In the genomic region with DNA sequence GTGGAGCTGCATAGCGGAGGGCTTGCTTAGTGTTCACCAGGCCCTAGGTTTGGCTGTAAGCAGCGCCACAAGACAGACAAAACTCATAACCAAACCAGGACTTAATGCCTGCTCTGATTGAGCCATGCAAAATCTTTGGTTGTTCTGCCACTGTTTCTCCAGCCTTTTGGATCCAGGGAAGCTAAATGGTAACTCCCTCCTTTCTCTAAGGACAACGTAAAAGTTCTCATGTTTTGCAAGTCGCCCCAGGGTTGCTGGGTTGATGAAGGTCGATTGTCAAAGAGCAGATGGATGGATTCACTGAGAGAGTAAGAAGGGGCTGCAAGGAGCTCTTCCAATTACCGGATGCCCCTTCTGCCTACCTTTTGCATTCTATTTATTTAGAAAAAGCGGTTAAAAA, we compare ENCODE assay signal across 8 mouse cellular contexts. TPM values are rescaled to one million over a fixed set of nuclear protein-coding genes. Genes with fewer than 3 reads are reported as not detected.
DNase-seq lines count a peak whose midpoint lies in the region; ATAC-seq and TF ChIP-seq lines count a peak whose summit lies in the region.

No protein-coding gene starts in this region.

- no peaks in the 10 kb centered on the region for H3K27me3 ChIP-seq in embryonic facial prominence, embryonic 15.5 days
- no peaks in the 10 kb centered on the region for H3K27me3 ChIP-seq in intestine, embryonic 16.5 days (replicated peaks; ENCODE audit: control insufficient read depth, insufficient read depth, low read length)
- no peaks in the 10 kb centered on the region for H3K27me3 ChIP-seq in neural tube, embryonic 14.5 days (ENCODE audit: control insufficient read depth, insufficient read depth, low read length)

- H3K4me1 ChIP-seq in lung, adult 2 months (ENCODE audit: control insufficient read depth, insufficient read depth, low read length), result peaks cover 26% of the 10 kb centered on the region
- H3K4me1 ChIP-seq in embryonic facial prominence, embryonic 15.5 days, result peaks cover 31% of the 10 kb centered on the region
- H3K4me1 ChIP-seq in intestine, embryonic 16.5 days (ENCODE audit: control insufficient read depth, insufficient read depth, low read length), result peaks cover 42% of the 10 kb centered on the region
- peaks cover 30% of the 10 kb centered on the region for H3K4me1 ChIP-seq in neural tube, embryonic 14.5 days (ENCODE audit: control insufficient read depth, insufficient read depth, low read length)

- H3K9me3 ChIP-seq in embryonic facial prominence, embryonic 15.5 days (replicated peaks), result no peaks in the 10 kb centered on the region
- H3K9me3 ChIP-seq in intestine, embryonic 16.5 days (ENCODE audit: control insufficient read depth, low read length), result no peaks in the 10 kb centered on the region
- H3K9me3 ChIP-seq in neural tube, embryonic 14.5 days (ENCODE audit: control insufficient read depth, low read length), result no peaks in the 10 kb centered on the region

- DNase-seq in lung, adult 2 months, result no peak
- DNase-seq in lung, postnatal 36 days, result no peak
- DNase-seq in yolk sac, embryonic 10.5 days (ENCODE audit: low spot score), result no peak
- no peak for DNase-seq in kidney, postnatal 4 days

- peak overlapping the region; percentile 86 for H3K4me3 ChIP-seq in lung, adult 2 months (replicated peaks; ENCODE audit: extremely low read depth, low read depth, low read length)
- H3K4me3 ChIP-seq in embryonic facial prominence, embryonic 15.5 days (replicated peaks), result peak overlapping the region; percentile 72
- peak overlapping the region; percentile 70 for H3K4me3 ChIP-seq in intestine, embryonic 16.5 days (ENCODE audit: low read length)
- H3K4me3 ChIP-seq in neural tube, embryonic 14.5 days (ENCODE audit: low read depth, low read length), result peak overlapping the region; percentile 43

- no peak for TF ChIP-seq CTCF in lung, adult 2 months (IDR thresholded peaks at IDR 0.05; ENCODE audit: insufficient read depth, low read length)

- H3K4me2 ChIP-seq in embryonic facial prominence, embryonic 15.5 days (replicated peaks), result peak overlapping the region; percentile 65
- peak overlapping the region; percentile 68 for H3K4me2 ChIP-seq in intestine, embryonic 16.5 days (ENCODE audit: low read depth, low read length)
- peak overlapping the region; percentile 72 for H3K4me2 ChIP-seq in neural tube, embryonic 14.5 days (ENCODE audit: low read depth, low read length)

- 7% methylated on average over 7 of the region's 7 CpGs for WGBS in lung, adult 2 months
- WGBS in embryonic facial prominence, embryonic 15.5 days, result 12% methylated on average over 7 of the region's 7 CpGs
- 11% methylated on average over 7 of the region's 7 CpGs for WGBS in intestine, embryonic 16.5 days
- WGBS in neural tube, embryonic 14.5 days, result 12% methylated on average over 7 of the region's 7 CpGs

- TF ChIP-seq POLR2A in lung, adult 2 months (IDR thresholded peaks at IDR 0.05; ENCODE audit: borderline replicate concordance, extremely low read depth, low read depth, low read length), result no peak

- H3K36me3 ChIP-seq in embryonic facial prominence, embryonic 15.5 days, result no peaks in the 10 kb centered on the region
- no peaks in the 10 kb centered on the region for H3K36me3 ChIP-seq in intestine, embryonic 16.5 days (ENCODE audit: control insufficient read depth, insufficient read depth, low read length)
- no peaks in the 10 kb centered on the region for H3K36me3 ChIP-seq in neural tube, embryonic 14.5 days (ENCODE audit: control insufficient read depth, insufficient read depth, low read length)

- H3K27ac ChIP-seq in embryonic facial prominence, embryonic 15.5 days (replicated peaks), result 0 out of 2 replicates have a peak overlapping the region, but pooled peaks have one; percentile 18
- H3K27ac ChIP-seq in intestine, embryonic 16.5 days (ENCODE audit: low read length), result no peak overlapping the region
- peak overlapping the region; percentile 55; the same call in 1 of the 2 replicates for H3K27ac ChIP-seq in neural tube, embryonic 14.5 days (ENCODE audit: low read depth, low read length)

- no peak for ATAC-seq in embryonic facial prominence, embryonic 15.5 days (ENCODE audit: insufficient number of reproducible peaks, low FRiP score, low TSS enrichment, low read depth)
- no peak for ATAC-seq in intestine, embryonic 16.5 days
- no peak for ATAC-seq in neural tube, embryonic 14.5 days (ENCODE audit: low read depth)
- ATAC-seq in activated CD4-positive, CD25-positive, alpha-beta regulatory T cell, adult 4 months, result no peak

- peak overlapping the region; percentile 23 for H3K9ac ChIP-seq in embryonic facial prominence, embryonic 15.5 days
- H3K9ac ChIP-seq in intestine, embryonic 16.5 days (ENCODE audit: low read depth, low read length), result peak overlapping the region; percentile 78
- H3K9ac ChIP-seq in neural tube, embryonic 14.5 days (replicated peaks; ENCODE audit: low read depth, low read length), result peak overlapping the region; percentile 50

RNA-seq across cellular contexts. Expression of a gene that starts 3.8 kb away (rescaled TPM):
- polyA plus RNA-seq in lung, adult 2 months (2012; rRNA removed), result 90.2 and 103 TPM in 2 replicates
- 8.3 and 10.2 TPM in 2 replicates for polyA plus RNA-seq in embryonic facial prominence, embryonic 15.5 days (2015; fragmentation: Nextera tagmentation; extraction: Ambion mirVana)
- 9.1 and 11.8 TPM in 2 replicates for polyA plus RNA-seq in intestine, embryonic 16.5 days (2015; fragmentation: Nextera tagmentation; extraction: Ambion mirVana)
- polyA plus RNA-seq in neural tube, embryonic 14.5 days (2014; fragmentation: Nextera tagmentation; extraction: Ambion mirVana), result 3.5 and 6.5 TPM in 2 replicates
- 10 to 100 TPM in 1 of 2 experiments, 1 to 10 TPM in 1; 8.5 to 10.7 TPM for polyA plus RNA-seq in activated CD4-positive, CD25-positive, alpha-beta regulatory T cell, adult 4 months (2017; shearing (Covaris generic))

RNA-seq across cellular contexts. Expression of a gene that starts 17.9 kb away (rescaled TPM):
- 41.1 and 48.0 TPM in 2 replicates for polyA plus RNA-seq in lung, adult 2 months (2012; rRNA removed)
- polyA plus RNA-seq in embryonic facial prominence, embryonic 15.5 days (2015; fragmentation: Nextera tagmentation; extraction: Ambion mirVana), result 1.9 and 4.3 TPM in 2 replicates
- polyA plus RNA-seq in intestine, embryonic 16.5 days (2015; fragmentation: Nextera tagmentation; extraction: Ambion mirVana), result 0.18 and 0.43 TPM in 2 replicates
- 0.49 and 0.66 TPM in 2 replicates for polyA plus RNA-seq in neural tube, embryonic 14.5 days (2014; fragmentation: Nextera tagmentation; extraction: Ambion mirVana)
- not detected for polyA plus RNA-seq in activated CD4-positive, CD25-positive, alpha-beta regulatory T cell, adult 4 months (2017; shearing (Covaris generic))

RNA-seq across cellular contexts. Expression of a gene that starts 25.2 kb away (rescaled TPM):
- 0.53 and 1,347 TPM in 2 replicates for polyA plus RNA-seq in lung, adult 2 months (2012; rRNA removed)
- polyA plus RNA-seq in embryonic facial prominence, embryonic 15.5 days (2015; fragmentation: Nextera tagmentation; extraction: Ambion mirVana), result 382 and 413 TPM in 2 replicates
- 0.69 and 1.1 TPM in 2 replicates for polyA plus RNA-seq in intestine, embryonic 16.5 days (2015; fragmentation: Nextera tagmentation; extraction: Ambion mirVana)
- polyA plus RNA-seq in neural tube, embryonic 14.5 days (2014; fragmentation: Nextera tagmentation; extraction: Ambion mirVana), result not detected in 2 replicates
- not detected for polyA plus RNA-seq in activated CD4-positive, CD25-positive, alpha-beta regulatory T cell, adult 4 months (2017; shearing (Covaris generic))

Comparison
In these comparisons a context has a peak if more than half of its experiments do, and no peak if none do; other contexts are left out.
1. H3K9ac ChIP-seq: peak in every context shown above with its lines; median percentile 78 in intestine, embryonic 16.5 days; 50 in neural tube, embryonic 14.5 days; 23 in embryonic facial prominence, embryonic 15.5 days.